In the genomic region with DNA sequence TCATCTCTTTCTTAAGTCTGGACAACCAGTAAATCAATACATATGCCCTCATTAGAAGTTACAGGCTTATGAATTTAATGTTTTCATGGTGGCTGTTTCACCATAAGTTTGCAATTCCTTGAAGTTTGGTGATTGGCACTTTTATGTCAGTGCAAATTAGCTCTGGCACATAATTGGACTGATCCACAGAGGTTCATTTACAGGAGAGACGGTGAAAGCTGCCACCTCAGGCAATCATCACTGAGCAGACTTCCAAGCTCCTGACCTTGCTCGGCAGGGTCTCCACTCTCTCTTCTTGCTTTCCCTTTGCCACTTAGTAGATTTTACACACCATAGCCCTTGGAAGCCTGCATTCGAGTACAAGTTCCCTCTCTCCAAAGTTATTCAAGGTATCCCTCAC, we compare ENCODE assay signal across 10 mouse cellular contexts.
"Had no signal": no experiment of that assay in that cellular context is flagged by ENCODE, and none has a peak within 500 bp of the region (broad histone marks: within the 10 kb centered on the region; RNA-seq: fewer than 3 reads in every experiment).

No protein-coding gene starts in this region.

- DNase-seq: kidney, adult 9 months; kidney, postnatal 36 days; lung, adult 2 months; lung, postnatal 36 days; thymus, adult 18-20 months; thymus, postnatal 14 days had no signal

- H3K4me1 ChIP-seq: liver, embryonic 15.5 days; midbrain, embryonic 13.5 days had no signal

- ATAC-seq: lung, postnatal 0 days; midbrain, embryonic 13.5 days had no signal

- H3K4me3 ChIP-seq: liver, embryonic 15.5 days; midbrain, embryonic 13.5 days had no signal

- H3K4me2 ChIP-seq: liver, embryonic 15.5 days; midbrain, embryonic 13.5 days had no signal

- H3K9ac ChIP-seq: liver, embryonic 15.5 days; midbrain, embryonic 13.5 days had no signal

- H3K36me3 ChIP-seq: liver, embryonic 15.5 days; midbrain, embryonic 13.5 days had no signal

- H3K27me3 ChIP-seq: liver, embryonic 15.5 days; midbrain, embryonic 13.5 days had no signal

- H3K9me3 ChIP-seq: liver, embryonic 15.5 days; midbrain, embryonic 13.5 days had no signal

- H3K27ac ChIP-seq: kidney, postnatal 0 days; liver, embryonic 15.5 days; midbrain, embryonic 13.5 days had no signal
